Mouse (Mus musculus) left cerebral cortex, postnatal 14 days (tissue): Measurements from ENCODE around the gene Tnfsf8. TPM values are rescaled to one million over a fixed set of nuclear protein-coding genes. Genes with fewer than 3 reads are reported as not detected.

Source experiments
- DNase-seq, 2 experiments: peaks; one replicate each; pipeline ENCODE4 v3.0.0; 2021 to 2022; ENCODE audit warnings: low spot score in 2 of 2, mixed read lengths in 1 of 2
- intact Hi-C: fragments of 180-260 bp; cut with DNase I; formaldehyde crosslinking; loops from one replicate; pipeline ENCODE4 v1.15.1; 2025
- long read RNA-seq, 2 experiments: library from polyadenylated mRNA; stranded (forward); transcript quantifications; one replicate each; pipeline ENCODE4 v2.0.0; 2021
- total RNA-seq, 2 experiments: library from RNA; stranded (reverse); gene quantifications; 2 replicates each; pipeline ENCODE4 v1.2.3; 2021

Tnfsf8 gene
- total RNA-seq, result not detected
- long read RNA-seq, experiment 1, result 0 reads
- long read RNA-seq, experiment 2, result 0 reads

- intact Hi-C loops, result no loop called here
These were observed at the start of gene Tnfsf8 for GRCm38 (mm10) chr4:63860688-63861540. Tnfsf8 (minus strand) TSS chr4:63861347.

GRCm38 (mm10) chr4:63908511-63908910 is 47.4 kb upstream of the Tnfsf8 start:
- intact Hi-C loops, result no loop called here
- no peak for DNase-seq

More at GRCm38 (mm10) chr4:63860688-63861540, at the start of gene Tnfsf8:
- no peak for DNase-seq

GRCm38 (mm10) chr4:63907473-63907872 is 46.3 kb upstream of the Tnfsf8 start:
- intact Hi-C loops, result no loop called here

DNA sequence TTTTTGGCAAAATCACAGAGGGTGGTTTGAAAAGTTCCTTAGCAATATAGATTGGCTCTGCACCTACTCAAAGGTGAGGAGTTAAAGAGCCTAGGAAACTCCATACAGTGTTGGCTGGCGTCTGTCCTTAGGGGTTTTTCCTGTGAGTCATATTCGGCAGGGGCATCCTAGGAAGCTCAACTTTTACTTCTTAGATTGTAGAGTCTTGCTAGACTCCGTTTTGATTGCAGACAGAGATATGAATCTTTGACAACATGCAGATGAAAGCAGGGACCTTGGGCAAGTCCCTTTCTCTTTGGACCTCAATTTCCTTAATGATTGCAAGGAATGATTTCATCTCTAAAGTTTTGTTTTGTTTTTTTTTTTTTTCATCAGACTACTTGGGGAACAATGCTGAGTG is 44.9 kb upstream of the Tnfsf8 start:
- intact Hi-C loops, result no loop called here
- DNase-seq, result no peak

More at GRCm38 (mm10) chr4:63907473-63907872, 46.3 kb upstream of the Tnfsf8 start:
- no peak for DNase-seq

DNA sequence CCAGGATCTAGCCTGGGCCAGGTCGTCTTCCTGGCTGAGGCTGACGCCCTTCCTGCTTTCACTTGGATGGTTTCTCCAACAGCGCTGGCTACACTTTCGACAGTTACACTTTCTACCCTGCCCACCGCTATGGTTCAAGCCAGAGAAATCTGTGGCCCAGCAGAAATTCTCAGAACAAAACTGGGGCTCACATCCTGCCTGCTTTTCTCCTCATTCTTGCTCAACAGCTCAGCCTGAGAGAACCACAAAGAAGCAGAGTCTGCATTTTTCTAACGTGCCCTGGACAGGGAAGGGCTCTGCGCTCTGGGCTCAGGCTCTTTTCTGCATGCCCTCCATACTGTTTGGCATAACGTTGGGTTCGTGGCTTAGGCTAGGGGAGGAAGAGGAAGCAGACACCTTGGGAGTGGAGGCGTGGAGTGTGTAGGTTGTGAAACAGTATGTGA is 38.0 kb upstream of the Tnfsf8 start:
- no peak for DNase-seq
- intact Hi-C loops, result no loop called here

GRCm38 (mm10) chr4:63897152-63897551 is 36.0 kb upstream of the Tnfsf8 start:
- DNase-seq, result no peak
- intact Hi-C loops, result no loop called here

- intact Hi-C loops, result no loop called here
- DNase-seq, result no peak
These were observed 25.0 kb upstream of the Tnfsf8 start for GRCm38 (mm10) chr4:63886156-63886555.

DNA sequence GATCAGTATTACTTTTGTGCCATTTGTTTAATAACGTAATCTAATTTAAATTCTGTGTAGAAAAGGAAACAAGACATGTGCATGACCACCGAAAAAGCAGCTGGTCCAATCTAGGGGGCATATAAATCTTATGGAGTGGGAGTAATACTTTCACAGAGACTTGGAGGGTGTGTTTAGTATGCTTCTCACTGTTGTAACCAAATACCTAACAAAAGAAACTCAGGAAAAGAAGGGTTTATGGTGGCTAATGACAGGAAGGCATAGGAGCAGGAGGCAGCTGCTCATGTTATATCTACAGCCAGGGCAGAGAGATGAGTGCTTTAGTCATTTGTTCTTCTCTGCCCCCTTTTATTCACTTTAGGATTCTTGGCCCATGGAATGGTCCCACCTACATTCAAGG is 15.6 kb upstream of the Tnfsf8 start:
- DNase-seq, result no peak
- intact Hi-C loops, result no loop called here

DNA sequence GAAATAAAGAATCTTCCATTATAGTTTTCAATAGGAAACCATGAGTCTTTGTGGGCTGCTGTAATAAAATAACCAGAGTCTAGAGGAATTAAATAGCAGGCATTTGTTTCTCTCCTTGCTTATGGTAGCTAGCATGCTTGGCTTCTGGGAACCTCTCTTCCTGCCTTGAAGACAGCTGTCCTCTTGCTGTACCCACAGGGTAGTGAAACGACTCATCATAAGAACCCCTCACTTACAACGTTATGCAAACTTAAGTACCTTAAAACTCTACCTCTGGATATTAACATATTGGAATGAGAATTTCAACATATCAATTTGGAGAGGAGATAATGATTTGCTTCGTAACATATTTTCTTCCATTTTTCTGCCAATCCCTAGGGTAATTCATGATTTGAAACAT is 14.3 kb upstream of the Tnfsf8 start:
- no peak for DNase-seq
- intact Hi-C loops, result no loop called here

DNA sequence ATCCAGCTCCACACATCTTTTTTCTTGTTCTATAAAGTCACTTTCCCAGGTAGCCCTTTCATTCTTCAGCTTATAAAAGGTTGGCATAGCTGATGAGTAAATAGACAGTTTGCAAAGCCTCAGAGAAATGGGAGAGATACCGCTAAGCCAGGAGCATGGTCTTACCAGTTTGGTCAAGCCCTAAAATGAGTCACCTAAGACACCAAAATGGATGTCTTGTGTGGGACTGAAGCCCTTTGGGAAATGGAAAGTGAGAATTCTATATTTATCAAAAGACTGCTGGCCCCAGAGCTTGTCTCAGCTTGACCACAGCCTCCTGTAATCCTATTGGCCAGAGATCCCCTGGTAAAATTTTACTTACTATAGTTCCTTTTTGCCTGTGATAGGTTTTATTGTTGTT is 9.5 kb upstream of the Tnfsf8 start:
- no peak for DNase-seq
- intact Hi-C loops, result no loop called here

DNA sequence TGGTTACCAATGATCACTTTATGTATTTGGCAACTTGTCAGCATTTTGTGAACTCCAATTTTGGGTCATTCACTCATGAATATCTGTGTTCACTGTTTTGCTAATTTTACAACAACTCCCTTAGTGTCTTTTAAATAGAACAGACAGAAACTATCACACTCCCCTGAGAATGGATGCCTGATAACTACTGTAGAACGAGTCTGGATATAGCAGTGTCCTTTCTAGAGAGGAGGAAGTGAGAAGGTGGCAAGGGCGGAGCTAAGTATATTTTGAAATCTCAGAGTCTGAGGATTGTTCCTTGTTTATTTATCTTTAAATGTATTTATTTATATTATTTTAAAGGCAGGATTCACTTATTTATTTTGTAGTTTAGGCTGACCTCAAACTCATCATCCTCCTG is 7.6 kb upstream of the Tnfsf8 start:
- intact Hi-C loops, result no loop called here
- DNase-seq, result no peak

- intact Hi-C loops, result no loop called here
- DNase-seq, result no peak
These were observed 1.8 kb upstream of the Tnfsf8 start for GRCm38 (mm10) chr4:63862953-63863352.

DNA sequence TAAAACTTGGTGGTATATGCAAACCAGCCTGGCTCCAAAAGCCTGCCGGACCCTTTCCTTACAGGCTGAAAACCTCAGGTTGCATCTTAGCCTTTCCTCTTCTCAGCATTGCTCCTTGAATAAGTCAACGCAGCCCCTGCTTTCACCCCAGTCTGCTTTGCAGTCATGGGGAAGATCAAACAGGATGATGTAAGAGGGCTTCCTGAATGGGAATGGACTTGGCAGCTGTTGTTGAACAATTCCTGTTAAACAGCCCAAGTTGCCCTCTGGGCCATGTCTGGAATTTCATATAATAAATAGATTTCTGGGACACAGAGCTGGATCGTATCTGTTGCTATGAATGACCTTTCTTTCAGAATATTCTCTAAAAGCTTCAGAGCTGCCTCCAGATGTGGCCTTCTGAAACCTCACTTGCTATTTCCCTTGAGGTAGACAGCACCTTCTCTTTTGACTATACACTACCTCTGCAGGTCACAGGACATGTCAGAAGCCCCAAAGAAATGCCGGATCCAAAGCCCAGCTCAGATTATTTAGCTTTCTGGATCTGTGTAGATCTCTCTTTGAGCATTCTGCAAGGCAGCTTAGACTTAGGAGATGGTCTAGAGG is 1.0 kb upstream of the Tnfsf8 start:
- intact Hi-C loops, result no loop called here
- no peak for DNase-seq

DNA sequence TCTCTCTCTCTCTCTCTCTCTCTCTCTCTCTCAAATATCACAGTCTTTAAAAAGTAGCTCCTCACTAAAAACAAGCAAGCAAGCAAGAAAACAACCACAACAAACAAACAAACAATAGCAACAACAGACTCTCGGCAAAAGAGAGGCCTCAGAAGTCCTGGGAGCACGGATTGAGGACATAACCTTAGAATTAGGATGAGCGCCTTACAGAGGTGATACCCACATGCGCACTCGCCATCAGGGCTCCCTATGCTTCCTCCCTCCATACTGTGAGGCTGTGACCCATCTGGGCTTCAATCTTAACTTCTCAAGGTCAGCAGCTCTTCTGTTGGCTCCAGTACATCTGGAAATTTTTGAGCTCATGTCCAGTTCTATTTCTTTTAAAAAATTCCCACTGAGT is 911 bp downstream of the Tnfsf8 start:
- no peak for DNase-seq
- intact Hi-C loops, result no loop called here

- intact Hi-C loops, result no loop called here
These were observed 1.4 kb downstream of the Tnfsf8 start for GRCm38 (mm10) chr4:63859785-63860203.

DNA sequence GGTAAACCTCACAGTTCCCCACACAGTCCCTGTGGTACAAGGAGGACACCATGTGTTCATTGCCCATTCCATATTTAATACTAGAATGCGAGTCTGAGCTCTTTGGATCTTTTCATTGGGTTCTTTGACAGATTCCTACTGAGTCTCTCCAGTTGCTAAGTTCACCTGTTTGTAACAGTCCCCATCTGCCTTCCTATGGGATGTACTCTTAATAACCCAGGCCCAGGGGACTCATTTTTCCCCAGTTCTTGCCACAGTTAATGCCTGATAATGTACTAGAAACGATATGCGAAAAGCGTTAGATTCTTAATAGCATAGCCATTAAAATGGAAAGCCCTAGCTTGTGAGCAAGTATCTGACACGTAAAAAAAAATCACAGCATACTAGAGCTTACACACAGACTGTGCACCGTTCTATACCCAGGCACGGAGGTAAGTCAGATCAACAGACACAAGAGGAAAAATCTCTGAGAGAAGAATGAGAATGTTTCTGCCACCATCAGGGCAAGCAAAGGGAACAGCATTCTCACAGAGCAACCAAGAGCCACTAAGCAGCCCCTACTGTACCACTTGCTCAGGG is 2.4 kb downstream of the Tnfsf8 start:
- intact Hi-C loops, result no loop called here
- DNase-seq, result no peak

More at GRCm38 (mm10) chr4:63859785-63860203, 1.4 kb downstream of the Tnfsf8 start:
- DNase-seq, result no peak

GRCm38 (mm10) chr4:63856764-63857163 is 4.4 kb downstream of the Tnfsf8 start:
- intact Hi-C loops, result no loop called here
- DNase-seq, result no peak

DNA sequence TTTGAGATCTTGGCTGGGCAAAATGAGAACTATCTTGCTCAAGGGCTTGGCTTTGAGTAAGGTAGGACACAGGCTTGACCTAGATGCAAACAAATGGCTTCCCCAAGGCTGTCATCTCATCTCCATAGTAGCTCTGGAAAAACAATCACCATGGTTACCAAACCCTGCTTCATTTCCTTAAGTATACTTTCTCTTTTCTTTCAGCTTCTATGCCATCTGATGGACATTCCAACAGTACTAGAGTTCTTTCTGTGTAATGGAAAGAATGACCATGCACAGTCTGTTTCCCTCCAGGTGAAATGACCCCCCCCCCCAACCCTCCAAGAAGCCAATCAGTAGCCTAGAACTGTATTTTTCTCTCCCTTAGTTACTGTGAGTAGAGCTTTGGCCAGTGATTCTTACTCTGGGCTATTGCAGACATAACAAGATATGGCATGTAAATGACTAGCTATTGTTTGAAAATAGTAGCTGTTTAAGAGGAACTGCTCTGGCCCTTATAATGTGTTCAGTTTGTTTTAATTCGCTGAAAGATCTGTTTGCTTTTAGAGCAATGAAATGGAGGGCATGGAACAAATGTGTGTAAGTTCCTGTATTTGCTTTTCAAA is 7.3 kb downstream of the Tnfsf8 start:
- intact Hi-C loops, result no loop called here
- DNase-seq, result peak in 1 of 2 experiments; percentile 15

DNA sequence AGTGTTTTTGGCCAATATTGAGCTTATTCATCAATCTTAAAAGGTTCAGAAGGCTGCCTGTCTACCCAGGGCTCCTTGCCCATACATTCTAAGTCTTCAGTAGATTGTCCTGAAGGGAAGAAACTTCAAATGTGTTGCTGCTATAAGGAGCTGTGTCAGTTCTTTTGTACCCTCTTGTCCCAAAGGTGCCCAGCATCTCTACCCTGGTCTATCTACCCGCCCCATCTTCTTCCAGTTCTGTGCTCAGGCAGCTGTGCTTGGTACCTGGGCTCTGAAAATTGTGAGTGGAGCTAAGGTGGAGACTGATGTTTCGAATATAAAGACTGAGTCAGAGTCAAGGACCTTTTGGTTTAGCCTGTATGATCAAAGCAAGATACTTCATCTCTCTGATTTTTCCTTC is 11.1 kb downstream of the Tnfsf8 start:
- intact Hi-C loops, result no loop called here
- no peak for DNase-seq
